8 mouse cellular contexts compared by ENCODE assay signal in genomic region chr13:62558189-62559110, GRCm38 (mm10). TPM values are rescaled to one million over a fixed set of nuclear protein-coding genes. Genes with fewer than 3 reads are reported as not detected.
DNase-seq lines count a peak whose midpoint lies in the region; ATAC-seq lines count a peak whose summit lies in the region.
"Not testable (repeated sequence)": the region's sequence is repeated elsewhere in the genome, so short reads cannot be mapped to it uniquely, and the experiment has no call there.

Zfp935 (minus strand) TSS chr13:62558511.

- H3K4me3 ChIP-seq in hindbrain, embryonic 14.5 days (replicated peaks; ENCODE audit: low read length): peak within 1 kb of the TSS; percentile 37

- H3K27ac ChIP-seq in hindbrain, embryonic 14.5 days: not testable (repeated sequence)

- peak within 1 kb of the TSS; percentile 50 for H3K4me2 ChIP-seq in hindbrain, embryonic 14.5 days (replicated peaks)

- WGBS in hindbrain, embryonic 14.5 days: 3% methylated on average over 25 of the region's 27 CpGs

- DNase-seq in Muller cell, postnatal 12 days (ENCODE audit: inconsistent ontology term): peak; percentile 20
- peak; percentile 54 to 68 for DNase-seq in cerebellum, postnatal 14 days
- DNase-seq in frontal cortex, postnatal 25 days (ENCODE audit: low spot score in 2 of 2): peak; percentile 40 to 60
- peak; percentile 28 for DNase-seq in hindbrain, embryonic 14.5 days (ENCODE audit: low spot score)
- peak; percentile 37 to 51 for DNase-seq in layer of hippocampus, postnatal 25 days (ENCODE audit: extremely low spot score in 1 of 2, low spot score in 1 of 2)
- peak; percentile 69 for DNase-seq in lung, postnatal 14 days
- DNase-seq in retina, adult 2 months (ENCODE audit: low read depth, low spot score): peak; percentile 4
- DNase-seq in thymus, postnatal 4 days: peak; percentile 70

- H3K9ac ChIP-seq in hindbrain, embryonic 14.5 days: peak within 1 kb of the TSS; percentile 64

- 0 out of 2 replicates have a peak, but pooled peaks have one; percentile 59 for ATAC-seq in hindbrain, embryonic 14.5 days (ENCODE audit: low FRiP score)

- H3K9me3 ChIP-seq in hindbrain, embryonic 14.5 days (ENCODE audit: control insufficient read depth, low read length): peaks cover 14% of the 10 kb centered on the region

- H3K36me3 ChIP-seq in hindbrain, embryonic 14.5 days (replicated peaks; ENCODE audit: control insufficient read depth, insufficient read depth): not testable (repeated sequence)

- H3K27me3 ChIP-seq in hindbrain, embryonic 14.5 days (ENCODE audit: control insufficient read depth, insufficient read depth, low read length): not testable (repeated sequence)

- H3K4me1 ChIP-seq in hindbrain, embryonic 14.5 days (replicated peaks; ENCODE audit: control insufficient read depth, insufficient read depth, low read length): not testable (repeated sequence)

RNA-seq across cellular contexts. Expression of gene Zfp935, which starts in this region (rescaled TPM):
- polyA plus RNA-seq in hindbrain, embryonic 14.5 days (2014; fragmentation: Nextera tagmentation; extraction: Ambion mirVana): not detected in 2 replicates
- under 1 TPM in 1 of 2 experiments, not detected in 1; 0.59 TPM for total RNA-seq in layer of hippocampus, postnatal 25 days (2021)

Comparison
In these comparisons a context has a peak if more than half of its experiments do, and no peak if none do; other contexts are left out.
1. Peak in DNase-seq, ATAC-seq, H3K4me3 ChIP-seq, H3K9ac ChIP-seq and H3K4me2 ChIP-seq in hindbrain, embryonic 14.5 days; RNA of the gene not detected or under 1 TPM.
2. Peak in DNase-seq in layer of hippocampus, postnatal 25 days; RNA of the gene not detected or under 1 TPM.
3. DNase-seq: peak in every context shown above with its lines; median percentile 70 in thymus, postnatal 4 days; 69 in lung, postnatal 14 days; 61 in cerebellum, postnatal 14 days; 50 in frontal cortex, postnatal 25 days; 44 in layer of hippocampus, postnatal 25 days; 28 in hindbrain, embryonic 14.5 days; 20 in Muller cell, postnatal 12 days; 4 in retina, adult 2 months.